Mouse (Mus musculus) c-Kit-negative CD71-positive TER-119-positive erythroid progenitor cells, embryonic 14.5 days (primary cell): ENCODE measurements around the gene Nsmce4a.

Experiments used
- DNase-seq: peaks from one replicate; pipeline ENCODE4 v3.0.0-alpha.2; 2013; ENCODE audit warnings: low read depth, low spot score

The Nsmce4a gene

GRCm38 (mm10) chr7:130578066-130578465 lies 5.1 kb upstream of the Nsmce4a start:
- DNase-seq = no peak

DNA sequence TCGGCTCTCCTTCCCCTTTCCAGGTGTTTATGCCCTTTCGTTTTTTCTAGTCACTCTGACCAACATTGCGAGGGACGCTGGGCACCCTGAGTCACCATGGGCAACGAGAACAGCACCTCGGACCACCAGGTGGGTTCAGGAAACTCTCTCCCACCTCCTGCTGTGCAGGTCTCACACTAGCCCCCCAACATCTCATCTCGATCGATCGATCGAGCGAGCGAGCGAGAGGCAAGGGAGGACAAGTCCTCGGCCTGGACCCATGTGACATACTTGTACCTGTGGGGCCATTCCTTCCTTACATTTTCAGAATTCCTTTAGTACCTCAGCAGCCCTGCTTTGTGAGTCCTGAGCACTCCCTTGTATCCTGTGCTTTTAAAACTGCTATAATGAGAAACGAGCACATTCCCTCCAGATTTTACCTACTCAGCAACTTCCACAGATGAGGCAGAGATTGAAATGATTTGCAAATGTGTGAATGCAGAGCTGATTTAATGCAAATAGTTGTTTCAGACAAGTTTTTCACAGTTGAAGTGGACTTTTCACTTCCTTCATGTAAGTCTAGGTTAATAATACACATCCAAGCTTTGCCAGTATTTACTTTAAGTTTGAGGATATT lies 4.6 kb upstream of the Nsmce4a start, which contains the start of gene Tacc2:
Tacc2 (plus strand) TSS at position 51 of the 616 bp plus-strand sequence.
- DNase-seq = no peak

GRCm38 (mm10) chr7:130576981-130577380 lies 4.1 kb upstream of the Nsmce4a start:
- DNase-seq = no peak

GRCm38 (mm10) chr7:130574211-130574991 lies 1.5 kb upstream of the Nsmce4a start:
- no peak for DNase-seq

DNA sequence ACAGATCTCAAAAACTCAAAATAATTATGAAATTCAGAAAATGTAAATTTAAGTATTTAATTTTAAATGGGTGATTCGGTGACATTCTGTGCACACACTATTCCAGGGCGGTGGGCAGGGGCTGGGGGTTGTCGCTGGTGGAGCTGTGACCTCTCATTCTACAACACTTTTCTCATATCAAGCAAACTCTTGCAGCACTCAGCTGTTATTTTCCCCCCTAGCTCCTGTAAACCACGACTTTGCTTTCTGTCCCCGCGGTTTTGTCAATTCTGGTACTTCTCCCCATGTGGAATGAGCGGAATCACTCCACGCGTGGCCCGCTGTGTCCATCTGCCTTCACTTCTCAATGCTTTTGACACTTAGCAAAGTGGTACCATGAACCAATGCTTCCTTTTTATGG lies 828 bp upstream of the Nsmce4a start:
- DNase-seq = no peak

- DNase-seq = no peak
Measured at GRCm38 (mm10) chr7:130570472-130570871, 2.4 kb downstream of the Nsmce4a start.

DNA sequence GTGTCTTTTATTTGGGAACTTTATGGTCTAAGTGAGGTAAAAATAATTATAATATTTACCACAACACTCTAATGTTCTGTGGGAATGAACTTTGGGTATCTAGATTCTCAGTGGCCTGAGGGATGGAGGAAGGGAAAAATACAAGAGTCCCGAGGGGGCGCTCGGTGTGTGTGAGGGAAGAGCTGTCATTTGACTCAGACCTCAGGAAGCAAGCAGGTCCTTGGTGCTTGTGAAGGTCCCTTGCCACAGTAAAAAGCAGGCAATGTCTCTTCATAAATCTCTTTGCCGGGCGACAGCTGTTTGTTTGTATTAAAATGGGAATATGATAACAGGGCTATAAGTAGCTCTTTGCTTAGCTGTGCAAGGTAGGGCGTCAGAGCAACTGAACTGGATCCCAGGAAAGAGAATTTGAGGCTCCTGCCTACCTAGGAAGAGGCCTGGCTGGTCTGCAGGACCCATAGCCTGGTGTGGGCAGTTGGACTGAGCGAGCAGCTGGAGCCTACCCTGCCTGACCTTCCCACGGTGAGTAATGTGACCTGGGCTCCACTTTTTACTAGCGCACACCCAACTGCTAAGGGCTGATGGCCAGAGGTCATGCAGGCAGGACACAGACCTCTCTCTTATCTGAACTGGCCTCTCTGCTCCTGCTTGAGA lies 4.0 kb downstream of the Nsmce4a start:
- no peak for DNase-seq

GRCm38 (mm10) chr7:130564596-130564995 lies 8.3 kb downstream of the Nsmce4a start:
- DNase-seq = no peak

- no peak for DNase-seq
Measured at GRCm38 (mm10) chr7:130563880-130564279, 9.0 kb downstream of the Nsmce4a start.

DNA sequence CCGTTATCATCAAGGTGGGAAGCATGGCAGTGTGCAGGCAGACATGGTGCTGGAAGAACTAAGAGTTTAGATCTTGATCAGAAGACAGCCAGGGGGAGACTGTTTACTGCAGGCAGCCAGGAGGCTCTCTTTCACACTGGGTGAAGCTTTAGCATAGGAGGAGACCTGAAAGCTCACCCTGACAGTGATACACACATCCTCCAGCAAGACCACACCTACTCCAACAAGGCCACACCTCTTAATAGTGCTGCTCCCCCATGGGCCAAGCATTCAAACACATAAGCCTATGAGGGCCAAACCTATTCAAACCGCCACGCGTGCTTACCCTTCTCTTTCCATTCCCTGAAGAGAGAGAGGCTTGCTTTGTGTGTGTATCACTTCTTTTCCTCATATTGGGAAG lies 9.6 kb downstream of the Nsmce4a start:
- DNase-seq = no peak

GRCm38 (mm10) chr7:130560933-130561332 lies 12.0 kb downstream of the Nsmce4a start:
- DNase-seq = no peak

DNA sequence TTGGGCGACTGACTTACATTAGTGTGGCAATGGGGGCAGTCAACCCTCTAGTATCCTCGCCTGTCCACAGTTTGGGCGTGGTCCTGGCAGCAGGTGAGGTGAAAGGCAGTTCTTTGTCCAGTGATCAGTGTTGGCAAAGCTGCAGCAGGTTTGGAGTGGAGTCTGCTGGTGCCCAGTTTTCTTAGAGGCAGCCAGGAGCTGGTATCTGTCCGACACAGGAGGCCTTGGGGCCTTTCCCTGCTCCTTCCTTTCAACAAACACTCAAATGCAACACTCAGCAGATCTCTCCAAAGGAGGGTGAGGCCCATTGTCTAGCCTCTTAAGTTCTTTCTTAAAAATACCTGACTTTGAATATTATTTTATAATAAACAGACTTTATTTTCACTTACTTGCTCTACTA lies 14.3 kb downstream of the Nsmce4a start:
- no peak for DNase-seq

GRCm38 (mm10) chr7:130555597-130555996 lies 17.3 kb downstream of the Nsmce4a start:
- no peak for DNase-seq

DNA sequence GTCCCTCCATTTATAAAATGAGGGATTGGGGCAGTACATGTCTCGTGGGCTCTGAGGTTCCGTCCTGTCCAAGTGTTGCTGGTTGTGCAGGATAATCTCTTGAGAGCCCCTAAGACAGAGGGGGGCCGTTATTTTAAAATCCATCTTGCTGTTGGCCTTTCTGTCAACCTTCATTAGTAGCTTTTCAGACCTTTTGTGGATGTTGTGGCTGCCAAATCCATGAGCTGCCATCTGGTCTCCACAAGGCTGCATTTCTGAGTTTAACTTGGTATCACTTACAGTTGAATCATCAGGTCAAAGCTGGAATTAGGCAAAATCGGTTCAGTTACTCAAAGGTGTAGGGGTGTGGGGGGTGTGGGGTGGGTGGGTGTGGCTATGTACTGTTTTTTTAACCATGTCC lies 19.6 kb downstream of the Nsmce4a start:
- DNase-seq = no peak

DNA sequence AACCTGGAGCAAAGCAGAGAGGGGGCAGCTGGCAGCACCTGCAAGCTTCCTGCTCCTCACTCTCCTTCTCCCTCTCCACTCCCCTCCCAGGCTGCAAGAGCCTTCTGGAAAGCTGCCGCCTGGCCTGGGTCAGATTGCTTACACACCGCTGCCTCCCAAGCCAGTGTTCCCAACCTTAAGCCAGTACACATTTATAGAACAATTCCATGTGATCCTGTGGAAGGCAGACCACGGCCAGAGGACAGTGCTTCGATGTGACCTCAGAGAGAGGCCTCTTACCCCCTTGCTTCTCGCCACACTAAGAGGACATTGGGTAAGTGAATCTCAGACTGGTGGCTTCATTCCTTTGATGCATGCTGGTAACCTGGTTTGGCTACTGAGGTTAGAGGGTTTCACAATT lies 20.1 kb downstream of the Nsmce4a start:
- DNase-seq = no peak

GRCm38 (mm10) chr7:130547635-130548175 lies 25.2 kb downstream of the Nsmce4a start:
- DNase-seq = no peak

DNA sequence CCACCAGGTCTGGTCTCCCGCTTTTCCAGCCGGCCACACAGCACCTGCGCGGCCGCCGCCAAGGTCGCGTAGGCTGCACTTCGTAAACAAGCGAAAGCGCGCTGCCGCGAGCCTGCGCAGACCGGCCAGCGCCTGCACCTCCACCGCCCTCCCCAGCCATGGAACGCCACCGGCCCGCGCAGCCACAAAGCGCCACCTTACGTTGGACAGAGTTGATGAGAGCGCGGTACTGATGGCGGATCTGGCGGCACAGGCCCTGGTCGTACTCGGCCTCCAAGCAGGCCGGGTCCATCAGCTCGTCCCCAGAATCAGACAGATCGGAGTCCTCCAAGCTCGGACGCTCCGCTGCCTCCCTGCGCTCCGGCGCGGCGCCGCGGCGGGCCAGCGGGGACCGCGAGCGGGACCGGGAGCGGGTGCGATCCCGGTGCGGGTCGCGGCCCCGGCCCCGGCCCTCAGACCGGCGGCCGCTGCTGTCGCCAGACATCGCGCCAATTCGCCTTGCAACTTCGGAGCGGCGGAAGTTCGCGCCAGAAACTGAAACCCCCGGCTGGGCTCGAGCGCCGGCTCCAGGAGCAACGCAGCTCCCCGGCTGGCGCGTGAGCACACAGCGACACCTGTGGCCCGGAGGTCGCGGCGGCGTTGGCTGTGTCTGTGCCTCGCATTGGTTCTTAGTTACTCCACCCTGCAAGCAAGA lies 26.0 kb downstream of the Nsmce4a start:
- peak; percentile 79 for DNase-seq

- no peak for DNase-seq
Measured at GRCm38 (mm10) chr7:130546421-130546790, 26.5 kb downstream of the Nsmce4a start.

DNA sequence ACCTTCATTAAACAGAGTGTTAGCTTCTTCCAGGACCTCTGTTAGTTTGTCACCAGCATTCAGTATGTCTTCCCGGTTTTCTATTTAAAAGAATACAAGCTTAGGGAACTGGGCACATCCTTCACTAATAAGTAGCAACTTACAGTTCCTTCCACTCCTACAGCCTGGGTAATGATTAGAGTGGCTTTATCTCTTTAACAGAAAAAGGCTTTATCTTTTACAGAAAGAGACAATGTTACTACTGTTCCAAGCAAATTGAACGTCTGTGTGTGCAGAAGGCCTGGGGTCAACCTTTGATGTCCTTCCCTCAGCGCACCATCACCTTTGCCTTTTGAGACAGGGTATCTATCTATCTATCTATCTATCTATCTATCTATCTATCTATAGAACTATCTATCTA lies 27.0 kb downstream of the Nsmce4a start:
- no peak for DNase-seq

GRCm38 (mm10) chr7:130545401-130545800 lies 27.5 kb downstream of the Nsmce4a start:
- DNase-seq = no peak

- no peak for DNase-seq
Measured at GRCm38 (mm10) chr7:130543181-130543580, 29.7 kb downstream of the Nsmce4a start.

- no peak for DNase-seq
Measured at GRCm38 (mm10) chr7:130540176-130540575, 32.7 kb downstream of the Nsmce4a start.
